Mouse (Mus musculus) ES-E14 (cell line): ENCODE data around the gene Ebf1.

Experiments
- MAFK ChIP-seq: IDR thresholded peaks from 2 replicates; pipeline ENCODE4 v1.6.1; 2014; ENCODE audit warnings: mild to moderate bottlenecking, low read depth, low read length, inconsistent platforms; ENCODE audit not compliant: insufficient read depth
- ZC3H11A ChIP-seq: IDR thresholded peaks from 2 replicates; pipeline ENCODE4 v1.6.1; 2012; ENCODE audit warnings: low read depth, mild to moderate bottlenecking, inconsistent platforms, low read length, borderline replicate concordance
- ZNF384 ChIP-seq: IDR thresholded peaks from 2 replicates; pipeline ENCODE4 v1.6.1; 2012; ENCODE audit warnings: low read depth, low read length, inconsistent platforms

DNA sequence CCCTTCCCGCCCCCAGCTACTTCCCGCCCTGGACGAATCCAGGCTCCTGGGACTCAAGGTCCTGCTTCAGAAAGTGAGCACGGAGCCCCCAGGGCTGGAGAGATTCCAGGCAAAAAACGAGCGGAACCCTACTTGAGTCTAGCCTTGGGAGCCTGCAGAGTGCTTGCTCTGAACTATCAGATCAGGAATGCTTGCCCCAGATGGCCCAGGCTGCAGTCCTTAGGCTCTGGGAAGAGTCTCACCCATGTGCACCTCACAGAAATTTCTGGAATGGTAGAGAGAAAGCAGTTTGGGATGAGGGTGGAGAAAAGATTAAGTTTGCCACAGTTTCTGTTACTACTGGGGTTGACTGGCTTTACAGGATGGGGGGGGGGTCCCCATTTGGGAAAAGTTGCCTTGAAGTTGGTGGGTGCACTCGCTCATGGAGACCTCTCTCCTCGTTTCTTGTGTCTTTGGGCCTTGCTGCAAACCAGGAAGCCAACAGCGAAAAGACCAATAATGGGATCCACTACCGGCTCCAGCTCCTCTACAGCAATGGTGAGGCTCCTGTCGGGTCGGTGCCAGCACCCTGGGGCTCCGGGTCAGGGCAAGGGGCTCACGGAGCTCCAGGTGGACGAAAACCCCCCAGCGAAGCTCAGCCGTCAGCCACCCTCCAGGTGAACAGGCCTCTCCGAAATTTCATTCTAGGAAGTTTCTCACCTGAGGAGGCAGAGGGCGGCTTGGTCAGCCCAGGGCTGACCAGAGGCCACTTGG, 3.8 kb downstream of the Ebf1 start:
- no peak for TF ChIP-seq MAFK
- TF ChIP-seq ZNF384 = no peak
- TF ChIP-seq ZC3H11A = no peak
